In genomic region chr3:89225918-89226317, GRCm38 (mm10) we compare ENCODE assay signal across 9 mouse cellular contexts. TPM values are rescaled to one million over a fixed set of nuclear protein-coding genes. Genes with fewer than 3 reads are reported as not detected.
DNase-seq lines count a peak whose midpoint lies in the region; ATAC-seq lines count a peak whose summit lies in the region.
"Had no signal": no experiment of that assay in that cellular context is flagged by ENCODE, and none has a peak within 500 bp of the region (broad histone marks: within the 10 kb centered on the region; RNA-seq: fewer than 3 reads in every experiment).

No protein-coding gene starts in this region.

- WGBS in hindbrain, embryonic 14.5 days = 10% methylated on average over 4 of the region's 4 CpGs
- WGBS in neural tube, embryonic 13.5 days = 9% methylated on average over 4 of the region's 4 CpGs

- peak; percentile 53 for DNase-seq in layer of hippocampus, adult 11-12 months (ENCODE audit: low spot score)
- DNase-seq in layer of hippocampus, postnatal 14 days (ENCODE audit: low spot score in 2 of 2) = no peak
- DNase-seq in embryo, embryonic 10 days (ENCODE audit: low spot score) = peak; percentile 89
- DNase-seq in hindbrain, embryonic 14.5 days (ENCODE audit: low spot score) = peak; percentile 74
- DNase-seq in adrenal gland, adult 8-10 months = no peak
- DNase-seq in adrenal gland, adult 2 months = no peak
- no peak for DNase-seq in adrenal gland, postnatal 14 days
- DNase-seq: cerebellum, adult 9-11 months had no signal

- ATAC-seq in hindbrain, embryonic 14.5 days (ENCODE audit: low FRiP score) = peak; percentile 69
- peak; percentile 48 for ATAC-seq in neural tube, embryonic 13.5 days (ENCODE audit: low read depth)

- H3K27ac ChIP-seq in hindbrain, embryonic 14.5 days = peak overlapping the region; percentile 81
- H3K27ac ChIP-seq in neural tube, embryonic 13.5 days (replicated peaks) = peak overlapping the region; percentile 92

- H3K9me3 ChIP-seq in hindbrain, embryonic 14.5 days (ENCODE audit: control insufficient read depth, low read length) = no peaks in the 10 kb centered on the region
- H3K9me3 ChIP-seq in neural tube, embryonic 13.5 days = no peaks in the 10 kb centered on the region

- peak overlapping the region; percentile 66 for H3K9ac ChIP-seq in hindbrain, embryonic 14.5 days
- peak overlapping the region; percentile 79 for H3K9ac ChIP-seq in neural tube, embryonic 13.5 days

- peak overlapping the region; percentile 56 for H3K4me2 ChIP-seq in hindbrain, embryonic 14.5 days (replicated peaks)
- peak overlapping the region; percentile 79 for H3K4me2 ChIP-seq in neural tube, embryonic 13.5 days

- H3K4me1 ChIP-seq in hindbrain, embryonic 14.5 days (replicated peaks; ENCODE audit: control insufficient read depth, insufficient read depth, low read length) = peaks cover 35% of the 10 kb centered on the region
- peaks cover 70% of the 10 kb centered on the region for H3K4me1 ChIP-seq in neural tube, embryonic 13.5 days (replicated peaks)

- no peaks in the 10 kb centered on the region; the same call in 1 of the 2 replicates for H3K36me3 ChIP-seq in hindbrain, embryonic 14.5 days (replicated peaks; ENCODE audit: control insufficient read depth, insufficient read depth)
- H3K36me3 ChIP-seq in neural tube, embryonic 13.5 days = peaks cover 17% of the 10 kb centered on the region

- peak overlapping the region; percentile 38 for H3K4me3 ChIP-seq in hindbrain, embryonic 14.5 days (replicated peaks; ENCODE audit: low read length)
- peak overlapping the region; percentile 50 for H3K4me3 ChIP-seq in neural tube, embryonic 13.5 days

- H3K27me3 ChIP-seq in hindbrain, embryonic 14.5 days (ENCODE audit: control insufficient read depth, insufficient read depth, low read length) = no peaks in the 10 kb centered on the region
- no peaks in the 10 kb centered on the region for H3K27me3 ChIP-seq in neural tube, embryonic 13.5 days

RNA-seq across cellular contexts. Expression of gene Mtx1, which starts 1.0 kb away (rescaled TPM):
- total RNA-seq in layer of hippocampus, postnatal 14 days (2021) = 10 to 100 TPM; 91.1 to 99.9 TPM
- polyA plus RNA-seq in hindbrain, embryonic 14.5 days (2014; fragmentation: Nextera tagmentation; extraction: Ambion mirVana) = 144 and 148 TPM in 2 replicates
- polyA plus RNA-seq in neural tube, embryonic 13.5 days (2015; fragmentation: Nextera tagmentation; extraction: Ambion mirVana) = 157 and 170 TPM in 2 replicates
- total RNA-seq in adrenal gland, adult 8-10 months (2022) = 100 to 1,000 TPM; 138 to 169 (median 152) TPM
- 100 to 1,000 TPM; 150 to 174 TPM for total RNA-seq in adrenal gland, adult 2 months (2021)
- 252 and 300 TPM in 2 replicates for polyA plus RNA-seq in adrenal gland, adult 2 months (2012; rRNA removed)
- total RNA-seq in adrenal gland, postnatal 14 days (2021) = 152 and 162 TPM in 2 replicates

RNA-seq across cellular contexts. Expression of gene Muc1, which starts 2.9 kb away (rescaled TPM):
- total RNA-seq in layer of hippocampus, postnatal 14 days (2021) = 1 to 10 TPM; 1.2 to 1.3 TPM
- 0.47 and 0.52 TPM in 2 replicates for polyA plus RNA-seq in hindbrain, embryonic 14.5 days (2014; fragmentation: Nextera tagmentation; extraction: Ambion mirVana)
- 1.0 and 1.1 TPM in 2 replicates for polyA plus RNA-seq in neural tube, embryonic 13.5 days (2015; fragmentation: Nextera tagmentation; extraction: Ambion mirVana)
- total RNA-seq in adrenal gland, adult 8-10 months (2022) = under 1 TPM in 3 of 4 experiments, not detected in 1; 0.22 to 0.96 (median 0.65) TPM
- total RNA-seq in adrenal gland, adult 2 months (2021) = under 1 TPM; 0.24 to 0.32 TPM
- polyA plus RNA-seq in adrenal gland, adult 2 months (2012; rRNA removed) = 0.53 and 0.85 TPM in 2 replicates
- total RNA-seq in adrenal gland, postnatal 14 days (2021) = 0.64 and 1.3 TPM in 2 replicates

RNA-seq across cellular contexts. Expression of gene Thbs3, which starts 10.9 kb away (rescaled TPM):
- 10 to 100 TPM; 32.1 to 40.1 TPM for total RNA-seq in layer of hippocampus, postnatal 14 days (2021)
- polyA plus RNA-seq in hindbrain, embryonic 14.5 days (2014; fragmentation: Nextera tagmentation; extraction: Ambion mirVana) = 29.0 and 31.0 TPM in 2 replicates
- 45.6 and 52.8 TPM in 2 replicates for polyA plus RNA-seq in neural tube, embryonic 13.5 days (2015; fragmentation: Nextera tagmentation; extraction: Ambion mirVana)
- total RNA-seq in adrenal gland, adult 8-10 months (2022) = 1 to 10 TPM; 4.1 to 8.6 (median 7.8) TPM
- 10 to 100 TPM in 1 of 2 experiments, 1 to 10 TPM in 1; 8.9 to 10.1 TPM for total RNA-seq in adrenal gland, adult 2 months (2021)
- polyA plus RNA-seq in adrenal gland, adult 2 months (2012; rRNA removed) = 10.1 and 10.2 TPM in 2 replicates
- 9.0 and 12.7 TPM in 2 replicates for total RNA-seq in adrenal gland, postnatal 14 days (2021)

RNA-seq across cellular contexts. Expression of gene Krtcap2, which starts 19.8 kb away (rescaled TPM):
- total RNA-seq in layer of hippocampus, postnatal 14 days (2021) = 10 to 100 TPM; 77.3 to 90.2 TPM
- polyA plus RNA-seq in hindbrain, embryonic 14.5 days (2014; fragmentation: Nextera tagmentation; extraction: Ambion mirVana) = 209 and 224 TPM in 2 replicates
- 248 and 258 TPM in 2 replicates for polyA plus RNA-seq in neural tube, embryonic 13.5 days (2015; fragmentation: Nextera tagmentation; extraction: Ambion mirVana)
- total RNA-seq in adrenal gland, adult 8-10 months (2022) = 100 to 1,000 TPM; 131 to 144 (median 135) TPM
- total RNA-seq in adrenal gland, adult 2 months (2021) = 100 to 1,000 TPM; 143 to 163 TPM
- polyA plus RNA-seq in adrenal gland, adult 2 months (2012; rRNA removed) = 433 and 437 TPM in 2 replicates
- 95.0 and 110 TPM in 2 replicates for total RNA-seq in adrenal gland, postnatal 14 days (2021)

RNA-seq across cellular contexts. Expression of gene Trim46, which starts 20.2 kb away (rescaled TPM):
- 10 to 100 TPM; 97.0 to 99.4 TPM for total RNA-seq in layer of hippocampus, postnatal 14 days (2021)
- 65.8 and 66.5 TPM in 2 replicates for polyA plus RNA-seq in hindbrain, embryonic 14.5 days (2014; fragmentation: Nextera tagmentation; extraction: Ambion mirVana)
- 55.8 and 55.9 TPM in 2 replicates for polyA plus RNA-seq in neural tube, embryonic 13.5 days (2015; fragmentation: Nextera tagmentation; extraction: Ambion mirVana)
- 1 to 10 TPM; 2.8 to 4.5 (median 3.8) TPM for total RNA-seq in adrenal gland, adult 8-10 months (2022)
- 1 to 10 TPM; 1.9 to 2.3 TPM for total RNA-seq in adrenal gland, adult 2 months (2021)
- polyA plus RNA-seq in adrenal gland, adult 2 months (2012; rRNA removed) = 6.0 and 9.1 TPM in 2 replicates
- 1.4 and 3.2 TPM in 2 replicates for total RNA-seq in adrenal gland, postnatal 14 days (2021)

Comparison
In these comparisons a context has a peak if more than half of its experiments do, and no peak if none do; other contexts are left out.
1. DNase-seq: peak in layer of hippocampus, adult 11-12 months (single experiment), embryo, embryonic 10 days (single experiment) and hindbrain, embryonic 14.5 days (single experiment); none in layer of hippocampus, postnatal 14 days (0 of 2), adrenal gland, adult 8-10 months (single experiment), adrenal gland, adult 2 months (single experiment) and adrenal gland, postnatal 14 days (single experiment).